Mouse (Mus musculus) ES-E14 (cell line): ENCODE measurements at regions not wholly inside any gene's neighbourhood (a gene's known extent, or its start where the extent isn't known, plus 50 kb on each side); places are given as distances from the start of the nearest gene placed in this dataset.

Source experiments
- CHD2 ChIP-seq: IDR thresholded peaks from 2 replicates; pipeline ENCODE4 v1.6.1; 2014; ENCODE audit warnings: mild to moderate bottlenecking, low read depth, low read length, inconsistent platforms
- HCFC1 ChIP-seq: IDR thresholded peaks from 2 replicates; pipeline ENCODE4 v1.6.1; 2012; ENCODE audit warnings: low read length, inconsistent platforms, borderline replicate concordance; ENCODE audit not compliant: insufficient read depth
- MAFK ChIP-seq: IDR thresholded peaks from 2 replicates; pipeline ENCODE4 v1.6.1; 2014; ENCODE audit warnings: mild to moderate bottlenecking, low read depth, low read length, inconsistent platforms; ENCODE audit not compliant: insufficient read depth
- ZC3H11A ChIP-seq: IDR thresholded peaks from 2 replicates; pipeline ENCODE4 v1.6.1; 2012; ENCODE audit warnings: low read depth, mild to moderate bottlenecking, inconsistent platforms, low read length, borderline replicate concordance
- ZNF384 ChIP-seq: IDR thresholded peaks from 2 replicates; pipeline ENCODE4 v1.6.1; 2012; ENCODE audit warnings: low read depth, low read length, inconsistent platforms

- TF ChIP-seq MAFK, result no peak
- TF ChIP-seq ZNF384, result no peak
- TF ChIP-seq CHD2, result no peak
- TF ChIP-seq ZC3H11A, result no peak
- TF ChIP-seq HCFC1, result no peak
Measured at GRCm38 (mm10) chr2:160230786-160231185, 103.2 kb downstream of the Gm826 start.
